Mouse (Mus musculus): ENCODE data around the gene Micall1. TPM values are rescaled to one million over a fixed set of nuclear protein-coding genes. Genes with fewer than 3 reads are reported as not detected.

Micall1 gene
- polyA plus RNA-seq, 1 experiment from 2014 or later: 10.4 TPM

GRCm38 (mm10) chr15:79103264-79103663 lies 5.4 kb upstream of the Micall1 start:
- H3K36me3 ChIP-seq (ENCODE audit: control insufficient read depth, insufficient read depth, low read length): no peaks in the 10 kb centered on the region
- no peak for ATAC-seq (ENCODE audit: insufficient read depth, low FRiP score)
- peaks cover 20% of the 10 kb centered on the region for H3K4me1 ChIP-seq (ENCODE audit: control insufficient read depth, insufficient read depth, low read length)
- no peak overlapping the region for H3K27ac ChIP-seq (ENCODE audit: low read length)
- H3K9ac ChIP-seq (ENCODE audit: low read length): no peak overlapping the region
- H3K27me3 ChIP-seq (ENCODE audit: control insufficient read depth, insufficient read depth, low read length): no peaks in the 10 kb centered on the region
- no peak overlapping the region for H3K4me2 ChIP-seq (ENCODE audit: low read depth, low read length)
- WGBS: 69% methylated on average over 10 of the region's 10 CpGs
- H3K9me3 ChIP-seq (replicated peaks; ENCODE audit: control insufficient read depth, low read length): no peaks in the 10 kb centered on the region
- no peak overlapping the region for H3K4me3 ChIP-seq (replicated peaks; ENCODE audit: low read length)

GRCm38 (mm10) chr15:79105804-79106203 lies 2.9 kb upstream of the Micall1 start:
- no peaks in the 10 kb centered on the region for H3K27me3 ChIP-seq (ENCODE audit: control insufficient read depth, insufficient read depth, low read length)
- H3K36me3 ChIP-seq (ENCODE audit: control insufficient read depth, insufficient read depth, low read length): no peaks in the 10 kb centered on the region
- WGBS: 65% methylated on average over 2 of the region's 2 CpGs
- no peak overlapping the region for H3K4me2 ChIP-seq (ENCODE audit: low read depth, low read length)
- ATAC-seq (ENCODE audit: insufficient read depth, low FRiP score): no peak
- H3K9ac ChIP-seq (ENCODE audit: low read length): no peak overlapping the region
- no peak overlapping the region for H3K27ac ChIP-seq (ENCODE audit: low read length)
- peaks cover 21% of the 10 kb centered on the region for H3K4me1 ChIP-seq (ENCODE audit: control insufficient read depth, insufficient read depth, low read length)
- H3K9me3 ChIP-seq (replicated peaks; ENCODE audit: control insufficient read depth, low read length): no peaks in the 10 kb centered on the region
- no peak overlapping the region for H3K4me3 ChIP-seq (replicated peaks; ENCODE audit: low read length)

- Histone ChIP-seq H3K4me3 (replicated peaks; ENCODE audit: low read length) (peak overlapping the region; percentile 91), H3K27ac (ENCODE audit: low read length) (peak overlapping the region; percentile 96), H3K4me2 (ENCODE audit: low read depth, low read length) (peak overlapping the region; percentile 78), H3K9ac (ENCODE audit: low read length) (peak overlapping the region; percentile 95), H3K9me3 (replicated peaks; ENCODE audit: control insufficient read depth, low read length) (no peaks in the 10 kb centered on the region), H3K36me3 (ENCODE audit: control insufficient read depth, insufficient read depth, low read length) (no peaks in the 10 kb centered on the region), H3K4me1 (ENCODE audit: control insufficient read depth, insufficient read depth, low read length) (peaks cover 21% of the 10 kb centered on the region), H3K27me3 (ENCODE audit: control insufficient read depth, insufficient read depth, low read length) (no peaks in the 10 kb centered on the region)
- no peak for ATAC-seq (ENCODE audit: insufficient read depth, low FRiP score)
- WGBS: 12% methylated on average over 7 of the region's 7 CpGs
These were observed 732 bp upstream of the Micall1 start for GRCm38 (mm10) chr15:79107966-79108365.

- Histone ChIP-seq H3K27ac (ENCODE audit: low read length) (peak overlapping the region; percentile 96), H3K4me3 (replicated peaks; ENCODE audit: low read length) (peak overlapping the region; percentile 91), H3K4me2 (ENCODE audit: low read depth, low read length) (peak overlapping the region; percentile 78), H3K36me3 (ENCODE audit: control insufficient read depth, insufficient read depth, low read length) (no peaks in the 10 kb centered on the region), H3K4me1 (ENCODE audit: control insufficient read depth, insufficient read depth, low read length) (peaks cover 21% of the 10 kb centered on the region), H3K9me3 (replicated peaks; ENCODE audit: control insufficient read depth, low read length) (no peaks in the 10 kb centered on the region), H3K27me3 (ENCODE audit: control insufficient read depth, insufficient read depth, low read length) (no peaks in the 10 kb centered on the region), H3K9ac (ENCODE audit: low read length) (peak overlapping the region; percentile 95)
- no peak; the same call in 1 of the 2 replicates for ATAC-seq (ENCODE audit: insufficient read depth, low FRiP score)
- WGBS: under 1% methylated on average over 46 of the region's 46 CpGs
These were observed 730 bp downstream of the Micall1 start for GRCm38 (mm10) chr15:79109321-79109934.

- WGBS: 23% methylated on average over 9 of the region's 9 CpGs
- H3K36me3 ChIP-seq (ENCODE audit: control insufficient read depth, insufficient read depth, low read length): no peaks in the 10 kb centered on the region
- peaks cover 21% of the 10 kb centered on the region for H3K4me1 ChIP-seq (ENCODE audit: control insufficient read depth, insufficient read depth, low read length)
- no peaks in the 10 kb centered on the region for H3K9me3 ChIP-seq (replicated peaks; ENCODE audit: control insufficient read depth, low read length)
- peak overlapping the region; percentile 91 for H3K4me3 ChIP-seq (replicated peaks; ENCODE audit: low read length)
- no peaks in the 10 kb centered on the region for H3K27me3 ChIP-seq (ENCODE audit: control insufficient read depth, insufficient read depth, low read length)
- H3K27ac ChIP-seq (ENCODE audit: low read length): peak overlapping the region; percentile 96
- peak overlapping the region; percentile 78 for H3K4me2 ChIP-seq (ENCODE audit: low read depth, low read length)
- H3K9ac ChIP-seq (ENCODE audit: low read length): peak overlapping the region; percentile 95
- no peak for ATAC-seq (ENCODE audit: insufficient read depth, low FRiP score)
These were observed 1.3 kb downstream of the Micall1 start for GRCm38 (mm10) chr15:79110031-79110430.

GRCm38 (mm10) chr15:79110528-79110927 lies 1.8 kb downstream of the Micall1 start:
- ATAC-seq (ENCODE audit: insufficient read depth, low FRiP score): no peak
- peaks cover 21% of the 10 kb centered on the region for H3K4me1 ChIP-seq (ENCODE audit: control insufficient read depth, insufficient read depth, low read length)
- peak overlapping the region; percentile 91 for H3K4me3 ChIP-seq (replicated peaks; ENCODE audit: low read length)
- peak overlapping the region; percentile 96; the same call in 1 of the 2 replicates for H3K27ac ChIP-seq (ENCODE audit: low read length)
- H3K9ac ChIP-seq (ENCODE audit: low read length): peak overlapping the region; percentile 95
- peak overlapping the region; percentile 78 for H3K4me2 ChIP-seq (ENCODE audit: low read depth, low read length)
- 62% methylated on average over 2 of the region's 2 CpGs for WGBS
- H3K9me3 ChIP-seq (replicated peaks; ENCODE audit: control insufficient read depth, low read length): no peaks in the 10 kb centered on the region
- no peaks in the 10 kb centered on the region for H3K36me3 ChIP-seq (ENCODE audit: control insufficient read depth, insufficient read depth, low read length)
- no peaks in the 10 kb centered on the region for H3K27me3 ChIP-seq (ENCODE audit: control insufficient read depth, insufficient read depth, low read length)

- Histone ChIP-seq H3K9me3 (replicated peaks; ENCODE audit: control insufficient read depth, low read length) (no peaks in the 10 kb centered on the region), H3K4me2 (ENCODE audit: low read depth, low read length) (peak overlapping the region; percentile 78), H3K27ac (ENCODE audit: low read length) (peak overlapping the region; percentile 32; the same call in 1 of the 2 replicates), H3K9ac (ENCODE audit: low read length) (0 out of 2 replicates have a peak overlapping the region, but pooled peaks have one; percentile 38), H3K4me3 (replicated peaks; ENCODE audit: low read length) (peak overlapping the region; percentile 8; the same call in 1 of the 2 replicates), H3K27me3 (ENCODE audit: control insufficient read depth, insufficient read depth, low read length) (no peaks in the 10 kb centered on the region), H3K36me3 (ENCODE audit: control insufficient read depth, insufficient read depth, low read length) (no peaks in the 10 kb centered on the region), H3K4me1 (ENCODE audit: control insufficient read depth, insufficient read depth, low read length) (peaks cover 21% of the 10 kb centered on the region)
- WGBS: 48% methylated on average over 4 of the region's 4 CpGs
- ATAC-seq (ENCODE audit: insufficient read depth, low FRiP score): no peak
These were observed 3.1 kb downstream of the Micall1 start for GRCm38 (mm10) chr15:79111774-79112173.

- peaks cover 6% of the 10 kb centered on the region; the same call in 1 of the 2 replicates for H3K36me3 ChIP-seq (ENCODE audit: control insufficient read depth, insufficient read depth, low read length)
- H3K27ac ChIP-seq (ENCODE audit: low read length): no peak overlapping the region
- no peak for ATAC-seq (ENCODE audit: insufficient read depth, low FRiP score)
- H3K4me2 ChIP-seq (ENCODE audit: low read depth, low read length): no peak overlapping the region
- no peak overlapping the region for H3K9ac ChIP-seq (ENCODE audit: low read length)
- H3K9me3 ChIP-seq (replicated peaks; ENCODE audit: control insufficient read depth, low read length): no peaks in the 10 kb centered on the region
- WGBS: 60% methylated on average over 5 of the region's 5 CpGs
- no peaks in the 10 kb centered on the region for H3K27me3 ChIP-seq (ENCODE audit: control insufficient read depth, insufficient read depth, low read length)
- peaks cover 14% of the 10 kb centered on the region for H3K4me1 ChIP-seq (ENCODE audit: control insufficient read depth, insufficient read depth, low read length)
- H3K4me3 ChIP-seq (replicated peaks; ENCODE audit: low read length): no peak overlapping the region
These were observed 6.6 kb downstream of the Micall1 start for GRCm38 (mm10) chr15:79115276-79115675.

- ATAC-seq (ENCODE audit: insufficient read depth, low FRiP score): no peak
- H3K4me3 ChIP-seq (replicated peaks; ENCODE audit: low read length): no peak overlapping the region
- no peaks in the 10 kb centered on the region for H3K9me3 ChIP-seq (replicated peaks; ENCODE audit: control insufficient read depth, low read length)
- H3K4me1 ChIP-seq (ENCODE audit: control insufficient read depth, insufficient read depth, low read length): no peaks in the 10 kb centered on the region
- H3K9ac ChIP-seq (ENCODE audit: low read length): no peak overlapping the region
- WGBS: 77% methylated on average over 9 of the region's 9 CpGs
- no peak overlapping the region for H3K4me2 ChIP-seq (ENCODE audit: low read depth, low read length)
- peaks cover 8% of the 10 kb centered on the region for H3K36me3 ChIP-seq (ENCODE audit: control insufficient read depth, insufficient read depth, low read length)
- no peak overlapping the region for H3K27ac ChIP-seq (ENCODE audit: low read length)
- no peaks in the 10 kb centered on the region for H3K27me3 ChIP-seq (ENCODE audit: control insufficient read depth, insufficient read depth, low read length)
These were observed 10.8 kb downstream of the Micall1 start for GRCm38 (mm10) chr15:79119491-79119890.

Measured in stomach, embryonic 16.5 days (tissue).